Comparison of ENCODE assay signal across 8 mouse cellular contexts in genomic region chr3:65391784-65392420, GRCm38 (mm10). TPM values are rescaled to one million over a fixed set of nuclear protein-coding genes. Genes with fewer than 3 reads are reported as not detected.
DNase-seq lines count a peak whose midpoint lies in the region; ATAC-seq and TF ChIP-seq lines count a peak whose summit lies in the region.

No protein-coding gene starts in this region.

- peak; percentile 73 for ATAC-seq in forebrain, embryonic 14.5 days

- peak overlapping the region; percentile 79 for H3K27ac ChIP-seq in spleen, adult 2 months (ENCODE audit: insufficient read depth, low read length)
- peak overlapping the region; percentile 76 for H3K27ac ChIP-seq in forebrain, embryonic 14.5 days (ENCODE audit: low read depth, low read length)

- H3K9ac ChIP-seq in forebrain, embryonic 14.5 days (ENCODE audit: low read length) = peak overlapping the region; percentile 83

- no peaks in the 10 kb centered on the region for H3K4me1 ChIP-seq in spleen, adult 2 months (ENCODE audit: control insufficient read depth, insufficient read depth, insufficient read length)
- peaks cover 6% of the 10 kb centered on the region for H3K4me1 ChIP-seq in forebrain, embryonic 14.5 days (ENCODE audit: control insufficient read depth, insufficient read depth, low read length)
- peaks cover 35% of the 10 kb centered on the region for H3K4me1 ChIP-seq in megakaryocyte, embryonic 14.5 days

- peaks cover 14% of the 10 kb centered on the region for H3K36me3 ChIP-seq in spleen, adult 2 months (ENCODE audit: control insufficient read depth, insufficient read depth, low read length)
- peaks cover 32% of the 10 kb centered on the region for H3K36me3 ChIP-seq in forebrain, embryonic 14.5 days (ENCODE audit: control insufficient read depth, insufficient read depth, low read length)
- H3K36me3 ChIP-seq in megakaryocyte, embryonic 14.5 days (replicated peaks; ENCODE audit: low read length) = peaks cover 35% of the 10 kb centered on the region

- H3K4me2 ChIP-seq in forebrain, embryonic 14.5 days (ENCODE audit: low read length) = peak overlapping the region; percentile 62

- DNase-seq in adrenal gland, postnatal 14 days = peak; percentile 57
- no peak for DNase-seq in adrenal gland, postnatal 10 days
- DNase-seq in spleen, adult 2 months (ENCODE audit: low read depth in 1 of 2, low spot score in 2 of 2) = no peak
- DNase-seq in spleen, postnatal 14 days (ENCODE audit: low spot score in 2 of 2) = no peak
- peak; percentile 39 for DNase-seq in forebrain, embryonic 14.5 days (ENCODE audit: low spot score)
- DNase-seq in kidney, postnatal 10 days = peak; percentile 44
- peak; percentile 39 for DNase-seq in thymus, postnatal 4 days

- 1% methylated on average over 37 of the region's 37 CpGs for WGBS in spleen, adult 2 months
- under 1% methylated on average over 37 of the region's 37 CpGs for WGBS in forebrain, embryonic 14.5 days

- TF ChIP-seq CTCF in spleen, adult 2 months (IDR thresholded peaks at IDR 0.05; ENCODE audit: extremely low read depth, insufficient read depth, insufficient read length, insufficient replicate concordance) = no peak

- H3K27me3 ChIP-seq in spleen, adult 2 months (ENCODE audit: control insufficient read depth, insufficient read depth, low read length) = no peaks in the 10 kb centered on the region
- H3K27me3 ChIP-seq in forebrain, embryonic 14.5 days (replicated peaks; ENCODE audit: control insufficient read depth, insufficient read depth, low read length) = no peaks in the 10 kb centered on the region
- H3K27me3 ChIP-seq in megakaryocyte, embryonic 14.5 days (replicated peaks) = no peaks in the 10 kb centered on the region

- no peak for TF ChIP-seq POLR2A in spleen, adult 2 months (IDR thresholded peaks at IDR 0.05; ENCODE audit: low read depth, low read length)

- H3K4me3 ChIP-seq in spleen, adult 2 months (ENCODE audit: extremely low read depth, insufficient read depth, insufficient read length) = peak overlapping the region; percentile 96
- H3K4me3 ChIP-seq in forebrain, embryonic 14.5 days (ENCODE audit: low read depth, low read length) = peak overlapping the region; percentile 77
- peak overlapping the region; percentile 98 for H3K4me3 ChIP-seq in megakaryocyte, embryonic 14.5 days (replicated peaks)

- H3K9me3 ChIP-seq in forebrain, embryonic 14.5 days (replicated peaks; ENCODE audit: control insufficient read depth, low read length) = no peaks in the 10 kb centered on the region
- H3K9me3 ChIP-seq in megakaryocyte, embryonic 14.5 days = no peaks in the 10 kb centered on the region

RNA-seq across cellular contexts. Expression of gene Ssr3, which starts 0.5 kb away (rescaled TPM):
- total RNA-seq in adrenal gland, postnatal 14 days (2021) = 168 and 188 TPM in 2 replicates
- total RNA-seq in adrenal gland, postnatal 10 days (2021) = 100 to 1,000 TPM; 174 to 190 TPM
- 21.8 and 21.9 TPM in 2 replicates for polyA plus RNA-seq in spleen, adult 2 months (2012; rRNA removed)
- 208 and 211 TPM in 2 replicates for polyA plus RNA-seq in forebrain, embryonic 14.5 days (2014; fragmentation: Nextera tagmentation; extraction: Ambion mirVana)
- polyA plus RNA-seq in megakaryocyte, embryonic 14.5 days (2012; ENCODE audit: insufficient read depth, low replicate concordance) = 3.0 and 7.8 TPM in 2 replicates

Comparison
In these comparisons a context has a peak if more than half of its experiments do, and no peak if none do; other contexts are left out.
1. DNase-seq: peak in adrenal gland, postnatal 14 days (single experiment), forebrain, embryonic 14.5 days (single experiment), kidney, postnatal 10 days (single experiment) and thymus, postnatal 4 days (single experiment); none in adrenal gland, postnatal 10 days (single experiment), spleen, adult 2 months (0 of 2) and spleen, postnatal 14 days (0 of 2).
2. Peak in every context shown above with its lines, with median percentiles within 50 percentile points of each other: H3K4me3 ChIP-seq.